Mouse (Mus musculus): ENCODE measurements at regions not wholly inside any gene's neighbourhood (a gene's known extent, or its start where the extent isn't known, plus 50 kb on each side); places are given as distances from the start of the nearest gene placed in this dataset.

- DNase-seq (ENCODE audit: low spot score in 2 of 2): no peak
Observed at GRCm38 (mm10) chr5:13654173-13654572, 137.2 kb upstream of the Speer3 start.

GRCm38 (mm10) chr5:13658301-13658700, 133.1 kb upstream of the Speer3 start:
- peak in 1 of 2 experiments; percentile 9 for DNase-seq (ENCODE audit: low spot score in 2 of 2)

- DNase-seq (ENCODE audit: low spot score in 2 of 2): no peak
Observed at GRCm38 (mm10) chr5:13659514-13659913, 131.9 kb upstream of the Speer3 start.

DNA sequence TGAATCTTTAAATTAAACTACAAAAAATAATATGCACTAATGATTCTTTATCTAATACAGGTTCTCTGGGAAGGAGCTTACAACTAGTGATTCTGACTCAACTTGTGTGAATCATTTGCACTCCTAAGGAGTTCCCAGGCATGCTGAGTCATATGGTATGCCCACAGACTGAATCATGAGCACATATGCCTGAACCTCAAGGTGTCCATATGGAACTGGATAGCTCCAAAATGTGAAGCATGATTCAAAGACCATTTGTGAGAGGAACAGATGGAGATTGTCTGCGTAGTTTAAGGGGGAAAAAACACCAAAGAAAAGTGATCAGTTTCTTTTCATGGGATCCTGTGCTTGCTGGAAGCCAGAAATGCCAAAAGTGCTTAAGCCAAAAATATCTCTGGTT, 124.0 kb upstream of the Speer3 start:
- no peak for DNase-seq (ENCODE audit: low spot score in 2 of 2)

GRCm38 (mm10) chr5:13668840-13669239, 122.6 kb upstream of the Speer3 start:
- no peak for DNase-seq (ENCODE audit: low spot score in 2 of 2)

GRCm38 (mm10) chr5:13690929-13691806, 100.3 kb upstream of the Speer3 start:
- no peak for DNase-seq (ENCODE audit: low spot score in 2 of 2)

DNA sequence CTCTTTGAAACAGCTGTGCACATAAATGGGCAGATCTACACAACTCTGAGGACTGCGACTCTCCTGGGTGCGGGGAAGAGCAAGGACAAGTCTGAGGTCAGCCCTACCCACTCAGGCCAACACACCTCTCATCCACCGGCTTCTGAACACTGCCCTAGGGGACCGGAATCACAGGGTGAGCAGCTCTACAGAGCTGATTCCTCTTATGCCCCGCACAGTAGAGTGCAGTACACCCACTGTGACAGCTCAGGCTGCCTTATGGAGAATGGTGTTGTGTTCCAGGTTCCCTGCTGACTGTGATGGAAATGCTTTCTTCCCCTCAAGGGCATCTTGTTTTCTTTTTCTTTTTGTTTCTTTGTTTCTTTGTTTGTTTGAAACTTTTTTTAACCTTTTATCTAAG, 96.6 kb upstream of the Speer3 start:
- DNase-seq (ENCODE audit: low spot score in 2 of 2): no peak

Measured in adrenal gland, adult 18-20 months (tissue).